Mouse (Mus musculus) layer of hippocampus, adult 9-10 months (tissue): ENCODE measurements at regions not wholly inside any gene's neighbourhood (a gene's known extent, or its start where the extent isn't known, plus 50 kb on each side); places are given as distances from the start of the nearest gene placed in this dataset.
A peak's percentile ranks its signal among the peaks of the same experiment; 100 is the strongest.
"Not testable (repeated sequence)": the region's sequence is repeated elsewhere in the genome, so short reads cannot be mapped to it uniquely, and the experiment has no call there.

Experiments used
- DNase-seq: peaks from one replicate; pipeline ENCODE4 v3.0.0; 2022; ENCODE audit warnings: low spot score

GRCm38 (mm10) chr9:97297538-97297937 lies 72.2 kb downstream of the Trim42 start:
- no peak for DNase-seq

- no peak for DNase-seq
These were observed 74.0 kb downstream of the Trim42 start for GRCm38 (mm10) chr9:97295770-97296169.

GRCm38 (mm10) chr9:97291870-97292269 lies 77.9 kb downstream of the Trim42 start:
- no peak for DNase-seq

GRCm38 (mm10) chr9:97284282-97284802 lies 85.4 kb downstream of the Trim42 start:
- no peak for DNase-seq

- DNase-seq = no peak
These were observed 87.7 kb downstream of the Trim42 start for GRCm38 (mm10) chr9:97282090-97282489.

- not testable (repeated sequence) for DNase-seq
These were observed 94.3 kb downstream of the Trim42 start for GRCm38 (mm10) chr9:97275449-97275848.

- DNase-seq = no peak
These were observed 95.9 kb downstream of the Trim42 start for GRCm38 (mm10) chr9:97273891-97274290.

- no peak for DNase-seq
These were observed 97.7 kb downstream of the Trim42 start for GRCm38 (mm10) chr9:97272061-97272460.

- DNase-seq = no peak
These were observed 122.1 kb downstream of the Trim42 start for GRCm38 (mm10) chr9:97247621-97248020.

GRCm38 (mm10) chr9:97226074-97226473 lies 115.1 kb upstream of the Slc25a36 start:
- no peak for DNase-seq

- no peak for DNase-seq
These were observed 113.6 kb upstream of the Slc25a36 start for GRCm38 (mm10) chr9:97224549-97224948.

- peak; percentile 50 for DNase-seq
These were observed 103.8 kb upstream of the Slc25a36 start for GRCm38 (mm10) chr9:97214806-97215205.

- no peak for DNase-seq
These were observed 79.4 kb upstream of the Slc25a36 start for GRCm38 (mm10) chr9:97190321-97190860.

- DNase-seq = no peak
These were observed 78.7 kb upstream of the Slc25a36 start for GRCm38 (mm10) chr9:97189646-97190045.

- DNase-seq = no peak
These were observed 77.8 kb upstream of the Slc25a36 start for GRCm38 (mm10) chr9:97188616-97189330.

- no peak for DNase-seq
These were observed 62.4 kb upstream of the Slc25a36 start for GRCm38 (mm10) chr9:97173230-97173951.

- peak; percentile 57 for DNase-seq
These were observed 61.1 kb upstream of the Slc25a36 start for GRCm38 (mm10) chr9:97172075-97172474.

GRCm38 (mm10) chr9:97171484-97171883 lies 60.5 kb upstream of the Slc25a36 start:
- DNase-seq = no peak

- DNase-seq = no peak
These were observed 59.9 kb upstream of the Slc25a36 start for GRCm38 (mm10) chr9:97170836-97171235.

GRCm38 (mm10) chr9:97162465-97162864 lies 51.5 kb upstream of the Slc25a36 start:
- DNase-seq = no peak
